Mouse (Mus musculus) liver, postnatal 0 days (tissue): Measurements from ENCODE around the gene 1700123O20Rik. TPM values are rescaled to one million over a fixed set of nuclear protein-coding genes. Genes with fewer than 3 reads are reported as not detected.

Source experiments
- ATAC-seq: fragments of 200-750 bp; cut with Nextera tagmentation; 2 replicates; pipeline ENCODE4 v1.8.0; 2017; ENCODE audit warnings: mild to moderate bottlenecking, moderate library complexity
- DNase-seq: peaks from one replicate; pipeline ENCODE4 v3.0.0-alpha.2; 2016
- H3K27ac ChIP-seq: fragments of 300-500 bp; sonication (generic); 2 replicates; pipeline ENCODE4 v1.5.1; 2014; ENCODE audit warnings: antibody characterized with exemption, moderate library complexity, mild to moderate bottlenecking, low read depth
- H3K27me3 ChIP-seq: fragments of 300-500 bp; sonication (generic); 2 replicates; pipeline ENCODE4 v1.6.1; 2014; ENCODE audit warnings: low read length, control low read depth, mixed read lengths; ENCODE audit not compliant: insufficient read depth
- H3K36me3 ChIP-seq: fragments of 300-500 bp; sonication (generic); replicated peaks from 2 replicates; pipeline ENCODE4 v1.6.1; 2014; ENCODE audit warnings: mild to moderate bottlenecking, control low read depth, low read length, moderate library complexity, mixed read lengths; ENCODE audit not compliant: insufficient read depth
- H3K4me1 ChIP-seq: fragments of 300-500 bp; sonication (generic); 2 replicates; pipeline ENCODE4 v1.6.1; 2014; ENCODE audit warnings: antibody characterized with exemption, mild to moderate bottlenecking, control low read depth; ENCODE audit not compliant: insufficient read depth
- H3K4me2 ChIP-seq: fragments of 300-500 bp; sonication (generic); 2 replicates; pipeline ENCODE4 v1.6.1; 2014; ENCODE audit warnings: low read depth, mild to moderate bottlenecking, low read length, moderate library complexity, mixed read lengths
- H3K4me3 ChIP-seq: fragments of 300-500 bp; sonication (generic); 2 replicates; pipeline ENCODE4 v1.5.1; 2014; ENCODE audit warnings: low read depth, low read length
- H3K9ac ChIP-seq: fragments of 300-500 bp; sonication (generic); replicated peaks from 2 replicates; pipeline ENCODE4 v1.6.1; 2014; ENCODE audit warnings: mild to moderate bottlenecking, moderate library complexity
- H3K9me3 ChIP-seq: fragments of 300-500 bp; sonication (generic); 2 replicates; pipeline ENCODE4 v1.6.1; 2016; ENCODE audit warnings: mild to moderate bottlenecking, control low read depth, low read length, mixed read lengths
- CTCF ChIP-seq: sonication (generic); IDR thresholded peaks from 2 replicates; pipeline ENCODE4 v1.5.1; 2016; ENCODE audit warnings: antibody characterized with exemption, low read depth
- EP300 ChIP-seq: IDR thresholded peaks from 2 replicates; pipeline ENCODE4 v1.6.1; 2016; ENCODE audit warnings: antibody characterized with exemption, low read depth, mild to moderate bottlenecking
- WGBS: fragments of 180-500 bp; shearing (Covaris S2); extraction: QIAGEN DNeasy Blood & Tissue Kit; methylation state at CpG from one replicate; pipeline ENCODE4 v1.1.7; 2014; ENCODE audit not compliant: insufficient replicate concordance; 5-methylcytosine and 5-hydroxymethylcytosine counted together
- microRNA-seq: library from miRNA; unstranded; fragments of <30 nt; microRNA quantifications from one replicate; pipeline ENCODE4, GENCODE M21; 2016
- polyA plus RNA-seq: library from polyadenylated mRNA; unstranded; fragments of >200 nt; fragmentation: Nextera tagmentation; extraction: Ambion mirVana; gene quantifications from 2 replicates; pipeline ENCODE4 v1.2.1, GENCODE M21; 2015

1700123O20Rik gene
- polyA plus RNA-seq, 1 experiment from 2014 or later: 53.3 TPM

GRCm38 (mm10) chr14:54734004-54734403 is 48.0 kb downstream of the 1700123O20Rik start:
- Histone ChIP-seq H3K4me2 (no peak overlapping the region), H3K36me3 (no peaks in the 10 kb centered on the region), H3K9me3 (no peaks in the 10 kb centered on the region), H3K27me3 (no peaks in the 10 kb centered on the region), H3K4me1 (no peaks in the 10 kb centered on the region), H3K4me3 (no peak overlapping the region), H3K9ac (no peak overlapping the region), H3K27ac (no peak overlapping the region)
- ATAC-seq: no peak
- WGBS: 71% methylated on average over 4 of the region's 4 CpGs
- TF ChIP-seq CTCF (no peak), EP300 (no peak)
- no peak for DNase-seq

GRCm38 (mm10) chr14:54735221-54735620 is 49.2 kb downstream of the 1700123O20Rik start:
- DNase-seq (no peak), ATAC-seq (no peak)
- no peak overlapping the region for H3K4me2 ChIP-seq
- no peaks in the 10 kb centered on the region for H3K4me1 ChIP-seq
- no peaks in the 10 kb centered on the region for H3K9me3 ChIP-seq
- H3K36me3 ChIP-seq: no peaks in the 10 kb centered on the region
- 38% methylated on average over 4 of the region's 4 CpGs for WGBS
- H3K27me3 ChIP-seq: no peaks in the 10 kb centered on the region
- no peak overlapping the region for H3K27ac ChIP-seq
- TF ChIP-seq EP300 (no peak), CTCF (no peak)
- no peak overlapping the region for H3K4me3 ChIP-seq
- no peak overlapping the region for H3K9ac ChIP-seq

GRCm38 (mm10) chr14:54736555-54737552 is 50.8 kb downstream of the 1700123O20Rik start:
- DNase-seq: no peak

GRCm38 (mm10) chr14:54737634-54738033 is 51.6 kb downstream of the 1700123O20Rik start:
- H3K9ac ChIP-seq: no peak overlapping the region
- TF ChIP-seq CTCF (no peak), EP300 (no peak)
- no peak overlapping the region for H3K27ac ChIP-seq
- no peaks in the 10 kb centered on the region for H3K27me3 ChIP-seq
- no peaks in the 10 kb centered on the region for H3K36me3 ChIP-seq
- no peaks in the 10 kb centered on the region for H3K4me1 ChIP-seq
- H3K9me3 ChIP-seq: no peaks in the 10 kb centered on the region
- DNase-seq: no peak
- H3K4me3 ChIP-seq: no peak overlapping the region
- WGBS: 83% methylated on average over 10 of the region's 10 CpGs
- H3K4me2 ChIP-seq: no peak overlapping the region
- no peak for ATAC-seq

More at GRCm38 (mm10) chr14:54736555-54737552, 50.8 kb downstream of the 1700123O20Rik start:
- Histone ChIP-seq H3K27ac (no peak overlapping the region), H3K36me3 (no peaks in the 10 kb centered on the region), H3K9me3 (no peaks in the 10 kb centered on the region), H3K4me1 (no peaks in the 10 kb centered on the region), H3K27me3 (no peaks in the 10 kb centered on the region), H3K4me3 (no peak overlapping the region), H3K4me2 (no peak overlapping the region), H3K9ac (no peak overlapping the region)
- 71% methylated on average over 14 of the region's 14 CpGs for WGBS
- no peak for ATAC-seq
- TF ChIP-seq CTCF (no peak), EP300 (no peak)

Small RNA genes within 50 kb of the gene (microRNA-seq; reads per million reads assigned to microRNA genes)
- gene Mir6948: not detected

Other genes starting within 250 kb of the 1700123O20Rik start
- 20.9 and 25.3 TPM in 2 replicates for gene Lrp10, start 222.1 kb upstream of the 1700123O20Rik start, polyA plus RNA-seq
- gene Rem2, start 210.1 kb upstream of the 1700123O20Rik start, polyA plus RNA-seq: 0.66 and 0.87 TPM in 2 replicates
- gene Prmt5, start 168.7 kb upstream of the 1700123O20Rik start, polyA plus RNA-seq: 12.2 and 13.8 TPM in 2 replicates
- 33.2 and 35.1 TPM in 2 replicates for gene Haus4, start 131.6 kb upstream of the 1700123O20Rik start, polyA plus RNA-seq
- 6.6 and 11.1 TPM in 2 replicates for gene Ajuba, start 108.7 kb upstream of the 1700123O20Rik start, polyA plus RNA-seq
- 1.2 and 1.4 TPM in 2 replicates for gene 4931414P19Rik, start 80.2 kb upstream of the 1700123O20Rik start, polyA plus RNA-seq
- gene Psmb5, start 68.2 kb upstream of the 1700123O20Rik start, polyA plus RNA-seq: 148 and 157 TPM in 2 replicates
- not detected in 2 replicates for gene Psmb11, start 64.8 kb upstream of the 1700123O20Rik start, polyA plus RNA-seq
- not detected in 2 replicates for gene Gm17606, start 45.3 kb upstream of the 1700123O20Rik start, polyA plus RNA-seq
- 0.09 and 0.11 TPM in 2 replicates for gene Cdh24, start 44.9 kb upstream of the 1700123O20Rik start, polyA plus RNA-seq
- gene Acin1, start 715 bp downstream of the 1700123O20Rik start, polyA plus RNA-seq: 28.4 and 38.0 TPM in 2 replicates
- not detected in 2 replicates for gene Gm29776, start 12.6 kb downstream of the 1700123O20Rik start, polyA plus RNA-seq
- 13.7 and 15.0 TPM in 2 replicates for gene Cebpe, start 26.0 kb downstream of the 1700123O20Rik start, polyA plus RNA-seq
- 2.2 and 2.8 TPM in 2 replicates for gene Slc7a8, start 95.7 kb downstream of the 1700123O20Rik start, polyA plus RNA-seq
- gene Rnf212b, start 127.9 kb downstream of the 1700123O20Rik start, polyA plus RNA-seq: not detected in 2 replicates
- gene Homez, start 184.7 kb downstream of the 1700123O20Rik start, polyA plus RNA-seq: 3.9 and 4.0 TPM in 2 replicates
- gene Ppp1r3e, start 191.3 kb downstream of the 1700123O20Rik start, polyA plus RNA-seq: 0.85 and 0.99 TPM in 2 replicates
- 1.1 and 1.4 TPM in 2 replicates for gene Bcl2l2, start 197.2 kb downstream of the 1700123O20Rik start, polyA plus RNA-seq
- 0.11 and 0.19 TPM in 2 replicates for gene Gm20521, start 197.2 kb downstream of the 1700123O20Rik start, polyA plus RNA-seq
- gene Pabpn1, start 206.3 kb downstream of the 1700123O20Rik start, polyA plus RNA-seq: 38.2 and 46.6 TPM in 2 replicates
- gene Slc22a17, start 226.9 kb downstream of the 1700123O20Rik start, polyA plus RNA-seq: 1.1 TPM in 2 replicates
- 0.21 and 0.26 TPM in 2 replicates for gene Efs, start 239.9 kb downstream of the 1700123O20Rik start, polyA plus RNA-seq
- not detected in 2 replicates for gene Il25, start 246.5 kb downstream of the 1700123O20Rik start, polyA plus RNA-seq